Mouse (Mus musculus) ES-E14 (cell line): Measurements from ENCODE around the gene Fgf18.

Experiments
- HCFC1 ChIP-seq: IDR thresholded peaks from 2 replicates; pipeline ENCODE4 v1.6.1; 2012; ENCODE audit warnings: low read length, inconsistent platforms, borderline replicate concordance; ENCODE audit not compliant: insufficient read depth
- ZNF384 ChIP-seq: IDR thresholded peaks from 2 replicates; pipeline ENCODE4 v1.6.1; 2012; ENCODE audit warnings: low read depth, low read length, inconsistent platforms

- no peak for TF ChIP-seq ZNF384
- no peak for TF ChIP-seq HCFC1
Measured at GRCm38 (mm10) chr11:33146651-33147131, 509 bp downstream of the Fgf18 start.
